Mouse (Mus musculus) MEL-GATA-1-ER (cell line): Measurements from ENCODE around the gene Pms2.

Experiments used
- DNase-seq: peaks from one replicate; pipeline ENCODE4 v3.0.0-alpha.2; 2012; ENCODE audit warnings: low read depth; ENCODE audit errors: extremely low read depth

The Pms2 gene

GRCm38 (mm10) chr5:143909417-143910400 is at the start of gene Pms2, which contains the start of gene Aimp2:
Gene Pms2, plus strand, starts transcription at chr5:143909964.
Gene Aimp2, minus strand, starts transcription at chr5:143909847.
- DNase-seq = peak; percentile 97

GRCm38 (mm10) chr5:143871547-143872169 is 38.1 kb upstream of the Pms2 start:
- no peak for DNase-seq

- no peak for DNase-seq
Measured at GRCm38 (mm10) chr5:143874571-143874970, 35.2 kb upstream of the Pms2 start.

- no peak for DNase-seq
Measured at GRCm38 (mm10) chr5:143885274-143885673, 24.5 kb upstream of the Pms2 start.

- no peak for DNase-seq
Measured at GRCm38 (mm10) chr5:143890741-143891140, 19.0 kb upstream of the Pms2 start.

GRCm38 (mm10) chr5:143892255-143892886 is 17.4 kb upstream of the Pms2 start:
- DNase-seq = no peak

GRCm38 (mm10) chr5:143893396-143893795 is 16.4 kb upstream of the Pms2 start:
- peak; percentile 83 for DNase-seq

GRCm38 (mm10) chr5:143897635-143898330 is 12.0 kb upstream of the Pms2 start, which contains the start of gene Ankrd61:
Gene Ankrd61, minus strand, starts transcription at chr5:143897685.
- DNase-seq = no peak

GRCm38 (mm10) chr5:143902111-143902510 is 7.7 kb upstream of the Pms2 start:
- no peak for DNase-seq

- no peak for DNase-seq
Measured at GRCm38 (mm10) chr5:143903813-143904212, 6.0 kb upstream of the Pms2 start.

GRCm38 (mm10) chr5:143906429-143906828 is 3.3 kb upstream of the Pms2 start:
- no peak for DNase-seq

- DNase-seq = peak; percentile 25
Measured at GRCm38 (mm10) chr5:143908926-143909325, 838 bp upstream of the Pms2 start.

- DNase-seq = no peak
Measured at GRCm38 (mm10) chr5:143916221-143916620, 6.5 kb downstream of the Pms2 start.

GRCm38 (mm10) chr5:143917418-143917817 is 7.7 kb downstream of the Pms2 start:
- DNase-seq = peak; percentile 36

- DNase-seq = no peak
Measured at GRCm38 (mm10) chr5:143918120-143918519, 8.4 kb downstream of the Pms2 start.

- DNase-seq = no peak
Measured at GRCm38 (mm10) chr5:143924781-143925452, 15.2 kb downstream of the Pms2 start.

GRCm38 (mm10) chr5:143927875-143928274 is 18.1 kb downstream of the Pms2 start, which contains the start of gene Gm42421:
Gene Gm42421, plus strand, starts transcription at chr5:143928175.
- DNase-seq = no peak

GRCm38 (mm10) chr5:143929291-143929690 is 19.5 kb downstream of the Pms2 start:
- no peak for DNase-seq

- no peak for DNase-seq
Measured at GRCm38 (mm10) chr5:143930656-143931055, 20.9 kb downstream of the Pms2 start.

- DNase-seq = no peak
Measured at GRCm38 (mm10) chr5:143931863-143932580, 22.3 kb downstream of the Pms2 start.
